Mouse (Mus musculus) kidney, embryonic 16.5 days (tissue): ENCODE data around the gene Mpp1. TPM values are rescaled to one million over a fixed set of nuclear protein-coding genes. Genes with fewer than 3 reads are reported as not detected.

Experiments
- ATAC-seq: fragments of 200-750 bp; cut with Nextera tagmentation; 2 replicates; pipeline ENCODE4 v1.8.0; 2017; ENCODE audit warnings: moderate TSS enrichment; ENCODE audit not compliant: low FRiP score, low TSS enrichment
- H3K27ac ChIP-seq: fragments of 300-500 bp; sonication (generic); 2 replicates; pipeline ENCODE4 v1.5.1; 2014; ENCODE audit warnings: low read length
- H3K27me3 ChIP-seq: fragments of 300-500 bp; sonication (generic); 2 replicates; pipeline ENCODE4 v1.6.1; 2014; ENCODE audit warnings: low read length, control low read depth, mixed read lengths; ENCODE audit not compliant: insufficient read depth
- H3K36me3 ChIP-seq: fragments of 300-500 bp; sonication (generic); 2 replicates; pipeline ENCODE4 v1.6.1; 2014; ENCODE audit warnings: low read length, control low read depth, mixed read lengths; ENCODE audit not compliant: insufficient read depth
- H3K4me1 ChIP-seq: fragments of 300-500 bp; sonication (generic); 2 replicates; pipeline ENCODE4 v1.6.1; 2014; ENCODE audit warnings: low read length, control low read depth, mixed read lengths; ENCODE audit not compliant: insufficient read depth
- H3K4me2 ChIP-seq: fragments of 300-500 bp; sonication (generic); replicated peaks from 2 replicates; pipeline ENCODE4 v1.6.1; 2014; ENCODE audit warnings: low read depth, low read length
- H3K4me3 ChIP-seq: fragments of 300-500 bp; sonication (generic); 2 replicates; pipeline ENCODE4 v1.5.1; 2014; ENCODE audit warnings: mild to moderate bottlenecking, low read length
- H3K9ac ChIP-seq: fragments of 300-500 bp; sonication (generic); replicated peaks from 2 replicates; pipeline ENCODE4 v1.6.1; 2014; ENCODE audit warnings: low read length
- H3K9me3 ChIP-seq: fragments of 300-500 bp; sonication (generic); 2 replicates; pipeline ENCODE4 v1.6.1; 2016; ENCODE audit warnings: low read length, control low read depth
- WGBS: fragments of 180-500 bp; shearing (Covaris S2); extraction: QIAGEN DNeasy Blood & Tissue Kit; methylation state at CpG from one replicate; pipeline ENCODE4 v1.1.7; 2014; 5-methylcytosine and 5-hydroxymethylcytosine counted together
- polyA plus RNA-seq: library from polyadenylated mRNA; unstranded; fragments of >200 nt; fragmentation: Nextera tagmentation; extraction: Ambion mirVana; gene quantifications from 2 replicates; pipeline ENCODE4 v1.2.1, GENCODE M21; 2015

Gene Mpp1
- polyA plus RNA-seq, 1 experiment from 2014 or later, result 68.8 TPM

- ATAC-seq, result no peak
- peak overlapping the region; percentile 16; the same call in 1 of the 2 replicates for H3K4me2 ChIP-seq
- H3K9ac ChIP-seq, result no peak overlapping the region
- H3K27me3 ChIP-seq, result no peaks in the 10 kb centered on the region
- H3K4me3 ChIP-seq, result peak overlapping the region; percentile 15; the same call in 1 of the 2 replicates
- no peaks in the 10 kb centered on the region for H3K9me3 ChIP-seq
- peaks cover 8% of the 10 kb centered on the region; the same call in 1 of the 2 replicates for H3K36me3 ChIP-seq
- H3K27ac ChIP-seq, result no peak overlapping the region
- WGBS, result 63% methylated on average over 2 of the region's 2 CpGs
- no peaks in the 10 kb centered on the region for H3K4me1 ChIP-seq
Observed at GRCm38 (mm10) chrX:75129474-75129873, 1.3 kb downstream of the Mpp1 start.

- no peak for ATAC-seq
Observed at GRCm38 (mm10) chrX:75128333-75128980, 2.4 kb downstream of the Mpp1 start.

GRCm38 (mm10) chrX:75126893-75127292 lies 3.9 kb downstream of the Mpp1 start:
- H3K9me3 ChIP-seq, result no peaks in the 10 kb centered on the region
- no peak overlapping the region for H3K4me2 ChIP-seq
- no peak overlapping the region for H3K27ac ChIP-seq
- H3K27me3 ChIP-seq, result no peaks in the 10 kb centered on the region
- H3K9ac ChIP-seq, result no peak overlapping the region
- no peak for ATAC-seq
- no peak overlapping the region for H3K4me3 ChIP-seq
- H3K36me3 ChIP-seq, result peaks cover 8% of the 10 kb centered on the region; the same call in 1 of the 2 replicates
- H3K4me1 ChIP-seq, result no peaks in the 10 kb centered on the region

More at GRCm38 (mm10) chrX:75128333-75128980, 2.4 kb downstream of the Mpp1 start:
- Histone ChIP-seq H3K36me3 (peaks cover 8% of the 10 kb centered on the region; the same call in 1 of the 2 replicates), H3K9me3 (no peaks in the 10 kb centered on the region), H3K4me3 (no peak overlapping the region), H3K27me3 (no peaks in the 10 kb centered on the region), H3K4me1 (no peaks in the 10 kb centered on the region), H3K9ac (no peak overlapping the region), H3K27ac (no peak overlapping the region), H3K4me2 (no peak overlapping the region)

- H3K4me3 ChIP-seq, result no peak overlapping the region
- H3K9ac ChIP-seq, result no peak overlapping the region
- no peak overlapping the region for H3K27ac ChIP-seq
- 75% methylated on average over 3 of the region's 3 CpGs for WGBS
- no peak overlapping the region for H3K4me2 ChIP-seq
- no peaks in the 10 kb centered on the region for H3K4me1 ChIP-seq
- no peaks in the 10 kb centered on the region for H3K9me3 ChIP-seq
- peaks cover 8% of the 10 kb centered on the region; the same call in 1 of the 2 replicates for H3K36me3 ChIP-seq
- H3K27me3 ChIP-seq, result no peaks in the 10 kb centered on the region
- no peak for ATAC-seq
Observed at GRCm38 (mm10) chrX:75125606-75126005, 5.2 kb downstream of the Mpp1 start.

- H3K4me2 ChIP-seq, result no peak overlapping the region
- no peak overlapping the region for H3K4me3 ChIP-seq
- no peak for ATAC-seq
- 0 out of 2 replicates have a peak, but pooled peaks cover 6% of the 10 kb centered on the region for H3K36me3 ChIP-seq
- H3K9me3 ChIP-seq, result no peaks in the 10 kb centered on the region
- no peak overlapping the region for H3K27ac ChIP-seq
- H3K9ac ChIP-seq, result no peak overlapping the region
- no peaks in the 10 kb centered on the region for H3K4me1 ChIP-seq
- no peaks in the 10 kb centered on the region for H3K27me3 ChIP-seq
Observed at GRCm38 (mm10) chrX:75115550-75115949, 15.3 kb downstream of the Mpp1 start.

- no peak overlapping the region for H3K9ac ChIP-seq
- no peak overlapping the region for H3K27ac ChIP-seq
- no peaks in the 10 kb centered on the region for H3K27me3 ChIP-seq
- 80% methylated on average over 6 of the region's 6 CpGs for WGBS
- H3K4me1 ChIP-seq, result no peaks in the 10 kb centered on the region
- ATAC-seq, result no peak
- H3K4me3 ChIP-seq, result no peak overlapping the region
- H3K9me3 ChIP-seq, result no peaks in the 10 kb centered on the region
- no peak overlapping the region for H3K4me2 ChIP-seq
- H3K36me3 ChIP-seq, result peaks cover 43% of the 10 kb centered on the region
Observed at GRCm38 (mm10) chrX:75102293-75102692, 28.5 kb downstream of the Mpp1 start.

- Histone ChIP-seq H3K4me2 (no peak overlapping the region), H3K9me3 (no peaks in the 10 kb centered on the region), H3K4me1 (no peaks in the 10 kb centered on the region), H3K27ac (no peak overlapping the region), H3K36me3 (peaks cover 17% of the 10 kb centered on the region; the same call in 1 of the 2 replicates), H3K27me3 (no peaks in the 10 kb centered on the region), H3K4me3 (no peak overlapping the region), H3K9ac (no peak overlapping the region)
- ATAC-seq, result no peak
- WGBS, result 91% methylated on average over 8 of the region's 8 CpGs
Observed at GRCm38 (mm10) chrX:75098799-75099198, 32.0 kb downstream of the Mpp1 start.

GRCm38 (mm10) chrX:75096163-75096770 lies 34.5 kb downstream of the Mpp1 start:
- Histone ChIP-seq H3K4me3 (peak overlapping the region; percentile 63), H3K9me3 (no peaks in the 10 kb centered on the region), H3K9ac (peak overlapping the region; percentile 75), H3K27me3 (no peaks in the 10 kb centered on the region), H3K36me3 (peaks cover 11% of the 10 kb centered on the region; the same call in 1 of the 2 replicates), H3K4me1 (no peaks in the 10 kb centered on the region), H3K27ac (peak overlapping the region; percentile 74), H3K4me2 (peak overlapping the region; percentile 51)
- 20% methylated on average over 23 of the region's 23 CpGs for whole genome bisulfite sequencing
- ATAC-seq, result peak; percentile 4

- H3K4me3 ChIP-seq, result peak within 1 kb of the TSS; percentile 63
- H3K9me3 ChIP-seq, result no peaks in the 10 kb centered on the region
- peaks cover 8% of the 10 kb centered on the region; the same call in 1 of the 2 replicates for H3K36me3 ChIP-seq
- H3K4me1 ChIP-seq, result no peaks in the 10 kb centered on the region
- peak within 1 kb of the TSS; percentile 77 for H3K27ac ChIP-seq
- ATAC-seq, result peak; percentile 100
- 15% methylated on average over 29 of the region's 29 CpGs for WGBS
- H3K27me3 ChIP-seq, result no peaks in the 10 kb centered on the region
- H3K4me2 ChIP-seq, result peak within 1 kb of the TSS; percentile 51
- peak within 1 kb of the TSS; percentile 75 for H3K9ac ChIP-seq
Observed at GRCm38 (mm10) chrX:75095369-75096162, 35.2 kb downstream of the Mpp1 start, which contains the start of gene Dkc1. Gene Dkc1 (plus strand): TSS chrX:75095854.
